Mouse (Mus musculus) small intestine, adult 2 months (tissue): ENCODE data around the gene Mbtps2.

ENCODE experiments used
- CTCF ChIP-seq: fragments of 200-500 bp; IDR thresholded peaks from 2 replicates; pipeline ENCODE4 v1.5.1; 2012; ENCODE audit warnings: low read depth, mild to moderate bottlenecking, control low read depth, inconsistent platforms, low read length, moderate library complexity, mixed read lengths; ENCODE audit not compliant: insufficient replicate concordance, insufficient read length; ENCODE audit errors: extremely low read depth
- POLR2A ChIP-seq: fragments of 200-500 bp; IDR thresholded peaks from 2 replicates; pipeline ENCODE4 v1.6.1; 2012; ENCODE audit warnings: low read depth, mild to moderate bottlenecking, control low read depth, inconsistent platforms, low read length, moderate library complexity

DNA sequence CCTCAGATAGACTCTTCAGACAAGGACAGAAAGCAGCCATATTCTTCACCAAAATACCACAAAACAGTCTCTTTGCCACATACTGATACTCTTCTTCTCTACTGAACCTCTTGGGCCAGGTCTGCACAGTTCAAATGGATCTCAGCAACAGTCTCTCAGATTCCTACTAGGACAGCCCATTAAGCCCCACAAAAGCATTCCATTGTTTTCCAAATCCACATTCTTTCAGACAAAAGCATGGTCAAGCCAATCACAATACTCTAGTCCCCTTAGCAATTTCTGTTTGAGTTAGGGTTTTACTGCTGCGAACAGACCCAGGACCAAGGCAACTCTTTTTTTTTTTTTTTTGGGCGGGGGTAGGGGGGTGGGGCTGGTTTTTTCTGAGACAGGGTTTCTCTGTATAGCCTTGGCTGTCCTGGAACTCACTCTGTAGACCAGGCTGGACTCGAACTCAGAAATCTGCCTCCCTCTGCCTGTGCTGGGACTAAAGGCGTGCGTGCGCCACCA, 19.4 kb downstream of the Mbtps2 start:
- TF ChIP-seq POLR2A (no peak), CTCF (no peak)
